Mouse (Mus musculus): Measurements from ENCODE around the gene Pin1rt1. TPM values are rescaled to one million over a fixed set of nuclear protein-coding genes. Genes with fewer than 3 reads are reported as not detected.

The Pin1rt1 gene
- total and polyA plus RNA-seq, 3 experiments = not detected

GRCm38 (mm10) chr2:104722021-104722420 is 5.8 kb upstream of the Pin1rt1 start:
- Histone ChIP-seq H3K4me3 (ENCODE audit: low read depth, low read length) (no peak overlapping the region), H3K9me3 (replicated peaks) (no peaks in the 10 kb centered on the region), H3K36me3 (replicated peaks) (no peaks in the 10 kb centered on the region), H3K4me1 (ENCODE audit: insufficient read depth, low read depth, low read length) (no peaks in the 10 kb centered on the region), H3K27me3 (ENCODE audit: insufficient read depth, low read length) (no peaks in the 10 kb centered on the region)
- ATAC-seq (ENCODE audit: extremely low read depth, insufficient number of reproducible peaks, low FRiP score, poor library complexity, severe bottlenecking) = no peak; the same call in 1 of the 2 replicates
- TF ChIP-seq GATA1 (IDR thresholded peaks at IDR 0.05; ENCODE audit: borderline replicate concordance, low read length) (no peak), TAL1 (conservative IDR thresholded peaks at IDR 0.05; ENCODE audit: low read depth, low read length) (no peak), POLR2AphosphoS5 (IDR thresholded peaks at IDR 0.05; ENCODE audit: insufficient replicate concordance, low read depth, low read length) (no peak), GATA2 (IDR thresholded peaks at IDR 0.05; ENCODE audit: borderline replicate concordance, low read depth, low read length) (no peak), CTCF (IDR thresholded peaks at IDR 0.05; ENCODE audit: low read depth, low read length) (no peak)
- DNase-seq (ENCODE audit: low spot score) = no peak

- Histone ChIP-seq H3K27me3 (ENCODE audit: insufficient read depth, low read length) (peaks cover 2% of the 10 kb centered on the region; the same call in 1 of the 2 replicates), H3K9me3 (replicated peaks) (no peaks in the 10 kb centered on the region), H3K4me3 (ENCODE audit: low read depth, low read length) (no peak overlapping the region), H3K4me1 (ENCODE audit: insufficient read depth, low read depth, low read length) (no peaks in the 10 kb centered on the region), H3K36me3 (replicated peaks) (no peaks in the 10 kb centered on the region)
- DNase-seq (ENCODE audit: low spot score) (no peak), ATAC-seq (ENCODE audit: extremely low read depth, insufficient number of reproducible peaks, low FRiP score, poor library complexity, severe bottlenecking) (no peak)
- no peak for TF ChIP-seq TAL1 (conservative IDR thresholded peaks at IDR 0.05; ENCODE audit: low read depth, low read length)
- TF ChIP-seq GATA2 (IDR thresholded peaks at IDR 0.05; ENCODE audit: borderline replicate concordance, low read depth, low read length) = no peak
- no peak for TF ChIP-seq GATA1 (IDR thresholded peaks at IDR 0.05; ENCODE audit: borderline replicate concordance, low read length)
- no peak for TF ChIP-seq POLR2AphosphoS5 (IDR thresholded peaks at IDR 0.05; ENCODE audit: insufficient replicate concordance, low read depth, low read length)
- no peak for TF ChIP-seq CTCF (IDR thresholded peaks at IDR 0.05; ENCODE audit: low read depth, low read length)
Measured at GRCm38 (mm10) chr2:104717827-104718226, 1.6 kb upstream of the Pin1rt1 start.

GRCm38 (mm10) chr2:104717231-104717735 is 1.1 kb upstream of the Pin1rt1 start:
- ATAC-seq (ENCODE audit: extremely low read depth, insufficient number of reproducible peaks, low FRiP score, poor library complexity, severe bottlenecking) = no peak

GRCm38 (mm10) chr2:104714254-104714691 is 1.9 kb downstream of the Pin1rt1 start:
- Histone ChIP-seq H3K27me3 (ENCODE audit: insufficient read depth, low read length) (peaks cover 2% of the 10 kb centered on the region; the same call in 1 of the 2 replicates), H3K36me3 (replicated peaks) (no peaks in the 10 kb centered on the region), H3K4me1 (ENCODE audit: insufficient read depth, low read depth, low read length) (peaks cover 12% of the 10 kb centered on the region), H3K4me3 (ENCODE audit: low read depth, low read length) (no peak overlapping the region), H3K9me3 (replicated peaks) (no peaks in the 10 kb centered on the region)
- TF ChIP-seq GATA1 (IDR thresholded peaks at IDR 0.05; ENCODE audit: borderline replicate concordance, low read length) = no peak
- no peak for TF ChIP-seq TAL1 (conservative IDR thresholded peaks at IDR 0.05; ENCODE audit: low read depth, low read length)
- no peak for TF ChIP-seq CTCF (IDR thresholded peaks at IDR 0.05; ENCODE audit: low read depth, low read length)
- TF ChIP-seq GATA2 (IDR thresholded peaks at IDR 0.05; ENCODE audit: borderline replicate concordance, low read depth, low read length) = no peak
- TF ChIP-seq POLR2AphosphoS5 (IDR thresholded peaks at IDR 0.05; ENCODE audit: insufficient replicate concordance, low read depth, low read length) = no peak
- DNase-seq (ENCODE audit: low spot score) = no peak
- no peak for ATAC-seq (ENCODE audit: extremely low read depth, insufficient number of reproducible peaks, low FRiP score, poor library complexity, severe bottlenecking)

More at GRCm38 (mm10) chr2:104717231-104717735, 1.1 kb upstream of the Pin1rt1 start:
- DNase-seq (ENCODE audit: low spot score) = no peak
- TF ChIP-seq POLR2AphosphoS5 (IDR thresholded peaks at IDR 0.05; ENCODE audit: insufficient replicate concordance, low read depth, low read length) (no peak), GATA1 (IDR thresholded peaks at IDR 0.05; ENCODE audit: borderline replicate concordance, low read length) (no peak), CTCF (IDR thresholded peaks at IDR 0.05; ENCODE audit: low read depth, low read length) (no peak), GATA2 (IDR thresholded peaks at IDR 0.05; ENCODE audit: borderline replicate concordance, low read depth, low read length) (no peak), TAL1 (conservative IDR thresholded peaks at IDR 0.05; ENCODE audit: low read depth, low read length) (no peak)
- Histone ChIP-seq H3K4me3 (ENCODE audit: low read depth, low read length) (no peak overlapping the region), H3K36me3 (replicated peaks) (no peaks in the 10 kb centered on the region), H3K27me3 (ENCODE audit: insufficient read depth, low read length) (peaks cover 2% of the 10 kb centered on the region; the same call in 1 of the 2 replicates), H3K9me3 (replicated peaks) (no peaks in the 10 kb centered on the region), H3K4me1 (ENCODE audit: insufficient read depth, low read depth, low read length) (no peaks in the 10 kb centered on the region)

GRCm38 (mm10) chr2:104712486-104712809 is 3.7 kb downstream of the Pin1rt1 start:
- Histone ChIP-seq H3K4me3 (ENCODE audit: low read depth, low read length) (peak overlapping the region; percentile 75), H3K36me3 (replicated peaks) (no peaks in the 10 kb centered on the region), H3K9me3 (replicated peaks) (no peaks in the 10 kb centered on the region), H3K27me3 (ENCODE audit: insufficient read depth, low read length) (peaks cover 2% of the 10 kb centered on the region; the same call in 1 of the 2 replicates), H3K4me1 (ENCODE audit: insufficient read depth, low read depth, low read length) (peaks cover 12% of the 10 kb centered on the region)
- ATAC-seq (ENCODE audit: extremely low read depth, insufficient number of reproducible peaks, low FRiP score, poor library complexity, severe bottlenecking) (no peak), DNase-seq (ENCODE audit: low spot score) (no peak)
- TF ChIP-seq TAL1 (conservative IDR thresholded peaks at IDR 0.05; ENCODE audit: low read depth, low read length) = no peak
- TF ChIP-seq POLR2AphosphoS5 (IDR thresholded peaks at IDR 0.05; ENCODE audit: insufficient replicate concordance, low read depth, low read length) = no peak
- TF ChIP-seq GATA1 (IDR thresholded peaks at IDR 0.05; ENCODE audit: borderline replicate concordance, low read length) = no peak
- TF ChIP-seq GATA2 (IDR thresholded peaks at IDR 0.05; ENCODE audit: borderline replicate concordance, low read depth, low read length) = no peak
- no peak for TF ChIP-seq CTCF (IDR thresholded peaks at IDR 0.05; ENCODE audit: low read depth, low read length)

DNA sequence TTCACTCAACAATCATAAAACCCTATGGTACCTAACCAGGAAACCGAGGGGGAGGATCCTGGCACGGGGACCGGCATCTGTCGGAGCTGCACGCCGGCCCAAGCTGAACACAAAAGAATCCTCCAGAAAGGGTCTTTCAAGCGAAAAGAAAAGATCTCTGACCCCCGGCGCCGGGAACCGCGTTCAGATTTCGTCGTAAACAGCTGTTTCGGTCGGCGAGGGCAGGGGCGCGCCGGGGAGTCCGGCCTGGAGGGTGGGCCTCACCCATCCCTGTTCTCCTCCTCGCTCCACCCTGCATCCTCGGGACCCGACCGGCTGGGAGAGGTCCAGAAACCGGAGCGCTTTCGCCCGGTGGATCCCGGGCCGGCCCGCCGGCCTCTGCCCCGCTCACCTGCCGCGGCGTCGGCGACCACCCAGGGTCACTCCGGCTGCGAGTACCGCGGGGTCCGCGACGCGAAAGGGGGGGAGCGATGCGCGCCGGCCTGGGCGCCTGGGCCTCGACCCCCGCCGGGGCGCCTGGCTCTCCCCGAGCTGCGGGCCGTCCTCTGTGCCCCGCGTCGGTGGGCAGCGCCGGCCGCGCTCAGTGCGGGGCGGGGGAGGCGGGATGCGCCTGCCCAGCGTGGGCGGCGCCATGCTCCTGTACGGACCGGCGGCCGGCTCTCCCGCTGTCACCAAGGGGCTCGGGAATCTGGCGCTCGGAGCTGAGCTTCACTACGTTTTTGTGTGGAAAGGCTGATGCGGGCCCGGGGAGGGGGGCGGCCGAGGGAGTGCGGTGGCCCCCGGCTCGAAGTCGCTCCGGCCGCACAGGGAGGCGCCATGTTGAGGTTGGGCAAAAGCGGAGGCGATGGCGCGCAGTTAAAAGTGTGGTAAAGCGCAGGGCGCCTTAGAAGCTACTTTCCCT is 4.3 kb downstream of the Pin1rt1 start, which contains the start of gene Tcp11l1:
Gene Tcp11l1, minus strand, starts transcription at position 585 of the 901 bp plus-strand sequence.
- DNase-seq (ENCODE audit: low spot score) (peak; percentile 20), ATAC-seq (ENCODE audit: extremely low read depth, insufficient number of reproducible peaks, low FRiP score, poor library complexity, severe bottlenecking) (no peak)
- Histone ChIP-seq H3K36me3 (replicated peaks) (no peaks in the 10 kb centered on the region), H3K4me1 (ENCODE audit: insufficient read depth, low read depth, low read length) (peaks cover 12% of the 10 kb centered on the region), H3K9me3 (replicated peaks) (no peaks in the 10 kb centered on the region), H3K27me3 (ENCODE audit: insufficient read depth, low read length) (peaks cover 2% of the 10 kb centered on the region; the same call in 1 of the 2 replicates), H3K4me3 (ENCODE audit: low read depth, low read length) (peak within 1 kb of the TSS; percentile 75)
- no peak for TF ChIP-seq TAL1 (conservative IDR thresholded peaks at IDR 0.05; ENCODE audit: low read depth, low read length)
- TF ChIP-seq CTCF (IDR thresholded peaks at IDR 0.05; ENCODE audit: low read depth, low read length) = no peak
- no peak for TF ChIP-seq GATA1 (IDR thresholded peaks at IDR 0.05; ENCODE audit: borderline replicate concordance, low read length)
- TF ChIP-seq POLR2AphosphoS5 (IDR thresholded peaks at IDR 0.05; ENCODE audit: insufficient replicate concordance, low read depth, low read length) = no peak
- TF ChIP-seq GATA2 (IDR thresholded peaks at IDR 0.05; ENCODE audit: borderline replicate concordance, low read depth, low read length) = no peak
